Mouse (Mus musculus): ENCODE results near the gene Ikzf1.

DNA sequence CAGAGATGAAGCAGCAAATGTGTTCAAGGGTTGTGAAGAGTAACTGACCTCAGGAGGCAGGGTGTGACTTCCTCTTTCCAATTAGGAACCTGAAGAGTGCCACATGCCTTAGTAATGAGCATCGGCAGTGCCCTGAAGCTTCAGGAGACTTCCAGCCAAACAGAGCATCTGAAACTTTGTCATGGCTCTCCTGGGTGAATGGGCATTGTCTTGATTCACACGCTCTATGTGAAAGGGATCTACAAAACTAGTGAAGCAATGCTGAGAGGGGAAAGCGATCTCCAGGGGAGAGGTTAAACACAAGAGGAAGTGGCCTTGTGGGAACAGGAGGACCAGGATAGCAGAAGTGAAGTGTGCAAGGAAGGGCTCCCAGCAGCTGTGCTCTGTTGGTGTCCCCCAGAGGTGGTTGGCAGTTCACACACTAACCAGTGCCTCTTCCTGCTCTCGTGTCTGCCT lies 78.4 kb downstream of the Ikzf1 start:
- TF ChIP-seq CTCF (IDR thresholded peaks at IDR 0.05; ENCODE audit: low read depth) (no peak), EP300 (IDR thresholded peaks at IDR 0.05; ENCODE audit: low read depth) (no peak)
